Mouse (Mus musculus) right cerebral cortex, postnatal 36 days (tissue): Measurements from ENCODE around the gene Ccdc22.

Source experiments
- DNase-seq, 2 experiments: peaks; one replicate each; pipeline ENCODE4 v3.0.0; 2022; ENCODE audit warnings: low spot score in 2 of 2, mixed read lengths in 1 of 2

The Ccdc22 gene

GRCm38 (mm10) chrX:7604879-7605574 lies at the start of gene Ccdc22:
TSS of gene Ccdc22 (minus strand) at chrX:7605517.
- DNase-seq = peak; percentile 82 to 86

GRCm38 (mm10) chrX:7648671-7649304 lies 43.5 kb upstream of the Ccdc22 start:
- peak in 1 of 2 experiments; percentile 62 for DNase-seq

- DNase-seq = peak; percentile 56 to 69
These were observed 40.0 kb upstream of the Ccdc22 start for GRCm38 (mm10) chrX:7645349-7645748.

DNA sequence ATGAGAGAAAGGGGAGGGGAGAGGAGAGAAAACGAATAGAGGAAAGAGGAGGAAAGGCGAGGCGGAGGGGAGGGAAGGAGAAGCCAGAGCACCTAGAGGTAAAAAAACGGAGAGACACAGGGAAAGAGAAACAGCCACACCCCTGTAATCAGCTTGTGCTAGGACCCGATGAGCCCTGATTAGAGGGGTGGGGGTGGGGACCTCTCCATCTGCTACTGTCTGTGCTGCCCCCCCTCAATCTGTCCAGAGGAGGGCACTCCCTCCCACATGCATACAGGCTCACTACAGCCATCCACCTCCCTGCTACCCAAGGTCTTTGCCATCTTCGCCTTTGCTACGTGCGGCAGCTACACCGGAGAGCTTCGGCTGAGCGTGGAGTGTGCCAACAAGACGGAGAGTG lies 35.5 kb upstream of the Ccdc22 start:
- DNase-seq = no peak

- no peak for DNase-seq
These were observed 34.4 kb upstream of the Ccdc22 start for GRCm38 (mm10) chrX:7639536-7640325.

- peak; percentile 87 for DNase-seq
These were observed 33.2 kb upstream of the Ccdc22 start, which contains the start of gene Syp for GRCm38 (mm10) chrX:7638401-7639091. TSS of gene Syp (plus strand) at chrX:7638471.

GRCm38 (mm10) chrX:7635101-7635500 lies 29.8 kb upstream of the Ccdc22 start:
- peak; percentile 42 to 73 for DNase-seq

GRCm38 (mm10) chrX:7632560-7632959 lies 27.2 kb upstream of the Ccdc22 start:
- no peak for DNase-seq

DNA sequence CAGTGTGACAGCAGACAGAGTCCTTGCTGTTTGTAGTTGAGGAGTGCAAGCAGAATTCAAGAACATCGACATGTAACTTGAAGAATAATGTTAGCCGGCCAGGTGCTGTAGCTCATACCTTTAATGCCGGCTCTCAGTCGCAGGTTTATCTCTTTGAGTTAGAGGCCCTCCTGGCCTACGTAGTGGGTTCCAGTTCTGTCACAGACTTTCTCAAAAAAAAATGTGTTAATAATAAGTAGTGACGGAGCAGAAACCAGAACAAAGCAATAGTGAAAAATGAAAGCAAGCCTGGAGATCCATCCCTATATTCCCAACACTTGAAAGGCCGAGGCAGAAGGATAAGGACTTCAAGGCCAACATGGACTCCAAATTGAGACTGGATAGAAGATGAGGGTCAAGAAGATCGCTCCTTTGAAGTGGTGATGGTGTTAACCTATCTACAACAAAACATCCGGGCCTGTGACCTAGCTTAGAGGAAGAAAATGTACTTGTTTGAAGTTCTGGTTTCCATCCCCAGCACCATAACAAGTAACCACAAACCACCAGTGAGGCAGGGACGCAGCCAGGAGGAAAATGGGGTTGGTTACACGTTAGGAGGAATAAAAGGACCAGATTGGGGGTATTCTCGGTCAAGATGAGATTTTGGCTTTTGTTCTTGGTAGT lies 12.7 kb upstream of the Ccdc22 start:
- DNase-seq = no peak

DNA sequence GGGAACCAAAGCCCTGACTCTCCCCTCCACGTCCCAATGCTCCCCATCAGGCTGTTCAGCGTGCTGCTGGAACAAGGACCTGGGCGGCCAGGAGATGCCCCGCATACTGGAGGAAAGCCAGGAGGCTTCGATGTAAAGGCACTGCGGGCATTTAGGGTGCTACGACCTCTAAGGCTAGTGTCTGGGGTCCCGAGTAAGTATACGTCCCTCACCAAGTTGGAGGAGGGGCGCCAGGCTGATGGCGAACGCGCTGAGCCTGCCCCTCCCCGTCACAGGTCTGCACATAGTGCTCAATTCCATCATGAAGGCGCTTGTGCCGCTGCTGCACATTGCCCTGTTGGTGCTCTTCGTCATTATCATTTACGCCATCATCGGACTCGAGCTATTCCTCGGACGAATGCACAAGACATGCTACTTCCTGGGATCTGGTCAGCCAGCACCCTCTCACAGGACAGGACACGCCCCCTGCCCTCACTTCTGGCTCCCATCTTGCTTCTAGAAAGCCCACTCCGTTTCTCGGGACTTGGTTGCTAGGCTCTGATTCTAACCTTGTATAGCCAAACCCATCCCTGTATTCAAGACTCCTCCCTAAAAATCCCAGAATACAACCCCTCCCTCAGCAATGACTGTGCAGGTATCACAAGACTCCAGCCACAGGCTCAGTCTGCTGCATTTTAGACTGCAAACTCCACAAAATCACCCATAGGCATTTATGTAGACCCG lies 5.4 kb upstream of the Ccdc22 start:
- peak in 1 of 2 experiments; percentile 6 for DNase-seq

GRCm38 (mm10) chrX:7610035-7610434 lies 4.7 kb upstream of the Ccdc22 start:
- DNase-seq = peak in 1 of 2 experiments; percentile 7

- no peak for DNase-seq
These were observed 1.5 kb upstream of the Ccdc22 start, which contains the start of gene Cacna1f for GRCm38 (mm10) chrX:7606783-7607182. TSS of gene Cacna1f (plus strand) at chrX:7607083.

DNA sequence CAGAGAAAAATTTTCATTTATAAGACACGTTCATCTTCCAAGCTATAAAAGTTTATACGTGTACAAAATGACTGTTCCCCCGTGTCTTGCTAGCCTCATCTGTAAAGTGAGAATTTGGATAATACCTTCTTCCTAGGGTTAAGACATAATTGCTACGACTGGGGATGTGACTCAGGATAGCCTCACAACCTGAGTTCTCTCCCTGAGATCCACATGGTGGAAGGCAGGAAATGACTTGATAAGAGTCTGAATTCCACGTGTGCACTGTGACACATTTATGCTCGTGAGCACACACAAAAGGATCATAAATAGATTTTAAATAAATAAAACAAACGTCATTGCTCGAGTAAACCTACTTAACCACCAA lies 241 bp upstream of the Ccdc22 start:
- no peak for DNase-seq

GRCm38 (mm10) chrX:7604004-7604403 lies 1.3 kb downstream of the Ccdc22 start:
- no peak for DNase-seq

DNA sequence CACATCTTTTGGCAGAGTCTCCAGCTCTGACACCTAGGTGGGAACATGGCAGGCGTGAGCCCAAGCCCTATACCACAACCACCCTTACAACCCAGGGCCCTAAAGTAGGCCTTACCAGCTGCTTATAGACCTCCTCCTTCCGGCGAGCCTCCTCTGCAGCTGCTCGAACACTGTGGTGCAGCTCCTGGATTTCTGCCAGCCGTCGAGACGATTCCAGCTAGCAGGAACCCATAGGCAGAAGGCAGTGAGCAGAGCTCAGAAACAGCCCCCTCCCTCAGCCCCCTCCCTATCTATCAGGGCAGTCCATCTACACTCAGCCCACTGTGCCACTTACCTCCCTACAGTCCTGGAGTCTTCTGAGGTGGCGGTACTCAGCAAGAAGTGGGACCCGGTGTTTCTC lies 9.9 kb downstream of the Ccdc22 start:
- DNase-seq = no peak

DNA sequence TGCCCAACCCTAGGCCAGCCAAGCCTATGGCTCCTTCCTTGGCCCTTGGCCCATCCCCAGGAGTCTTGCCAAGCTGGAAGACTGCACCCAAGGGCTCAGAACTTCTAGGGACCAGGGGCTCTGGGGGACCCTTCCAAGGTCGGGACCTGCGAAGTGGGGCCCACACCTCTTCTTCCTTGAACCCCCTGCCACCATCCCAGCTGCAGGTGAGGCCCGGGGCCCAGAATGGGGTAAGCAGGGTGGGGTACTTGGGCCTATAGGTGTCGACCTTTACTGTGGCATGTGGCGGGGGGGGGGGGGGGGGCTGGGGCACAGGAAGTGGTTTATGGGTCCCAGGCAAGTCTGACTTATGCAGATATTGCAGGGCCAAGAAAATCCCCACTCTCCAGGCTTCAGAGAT lies 19.0 kb downstream of the Ccdc22 start:
- no peak for DNase-seq

- DNase-seq = no peak
These were observed 21.4 kb downstream of the Ccdc22 start for GRCm38 (mm10) chrX:7583881-7584280.

DNA sequence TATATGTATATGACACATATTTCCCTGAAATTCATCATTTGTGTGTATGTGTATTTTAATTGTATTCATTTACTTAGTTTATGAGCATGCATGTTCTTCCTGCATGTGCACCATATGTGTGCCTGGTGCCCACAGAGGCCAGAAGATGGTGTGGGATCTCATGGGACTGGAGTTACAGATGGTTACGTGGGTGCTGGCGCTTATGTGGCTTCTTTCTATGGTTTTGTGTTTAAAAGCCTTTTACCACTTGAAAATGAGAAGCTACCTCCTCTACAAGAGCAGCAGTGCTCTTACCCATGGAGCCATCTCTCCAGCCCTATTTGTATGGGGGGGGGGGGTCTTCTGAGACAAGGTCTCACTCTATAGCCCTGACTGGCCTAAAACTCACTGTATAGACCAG lies 24.2 kb downstream of the Ccdc22 start:
- DNase-seq = peak in 1 of 2 experiments; percentile 4

- no peak for DNase-seq
These were observed 30.5 kb downstream of the Ccdc22 start for GRCm38 (mm10) chrX:7574885-7575231.

DNA sequence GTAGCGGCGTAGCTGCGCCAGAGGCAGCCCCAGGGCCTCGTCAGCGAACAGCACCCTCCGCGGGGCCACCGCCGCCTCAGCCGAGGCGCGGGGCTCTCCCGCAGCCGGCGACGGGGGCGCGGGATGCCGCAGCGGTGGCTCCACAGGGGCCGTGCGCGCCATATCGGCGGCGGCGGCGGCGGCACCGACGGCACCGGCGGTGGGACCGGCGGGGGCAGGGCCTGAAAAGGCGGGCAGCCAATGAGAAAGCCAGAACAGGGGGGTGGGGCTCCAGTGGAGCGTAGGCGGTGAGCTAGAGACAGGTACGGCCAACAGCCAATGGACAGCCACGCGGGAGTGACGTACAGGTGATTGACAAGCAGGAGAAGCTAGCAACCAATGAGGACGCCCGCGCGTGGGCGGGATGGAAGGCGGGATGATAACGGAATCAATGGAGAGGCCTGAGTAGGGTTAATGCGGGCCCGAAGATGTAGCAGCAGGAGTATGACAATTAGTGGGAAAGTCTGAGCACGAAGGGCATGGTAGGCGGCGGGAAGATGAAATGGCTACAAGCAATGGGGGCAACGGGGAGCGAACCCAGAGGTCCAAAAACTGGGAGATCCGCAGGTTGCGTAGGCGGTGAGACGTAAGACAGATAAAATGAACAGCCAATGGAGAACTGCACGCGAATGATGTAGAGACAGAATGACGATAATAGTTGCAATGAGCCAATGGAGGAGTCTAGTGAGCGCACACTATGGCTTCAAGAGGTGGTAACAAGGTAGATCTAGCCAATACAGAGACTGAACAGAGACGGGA lies 31.0 kb downstream of the Ccdc22 start, which contains the start of gene Ppp1r3f:
Ppp1r3f (minus strand) TSS at position 197 of the 798 bp plus-strand sequence.
- peak; percentile 98 to 99 for DNase-seq
